Mouse (Mus musculus) neural tube, embryonic 11.5 days (tissue): ENCODE measurements at regions not wholly inside any gene's neighbourhood (a gene's known extent, or its start where the extent isn't known, plus 50 kb on each side); places are given as distances from the start of the nearest gene placed in this dataset.

Source experiments
- ATAC-seq: fragments of 200-750 bp; cut with Nextera tagmentation; 2 replicates; pipeline ENCODE4 v1.8.0; 2017; ENCODE audit warnings: moderate number of reproducible peaks, mild to moderate bottlenecking, moderate TSS enrichment, moderate library complexity; ENCODE audit not compliant: insufficient read depth, low FRiP score, low TSS enrichment
- DNase-seq: peaks from one replicate; pipeline ENCODE4 v3.0.0-alpha.2; 2015; ENCODE audit warnings: low spot score
- H3K27ac ChIP-seq: fragments of 300-500 bp; sonication (generic); 2 replicates; pipeline ENCODE4 v1.5.1; 2014; ENCODE audit warnings: low read depth, mild to moderate bottlenecking, low read length
- H3K27me3 ChIP-seq: fragments of 300-500 bp; sonication (generic); 2 replicates; pipeline ENCODE4 v1.6.1; 2014; ENCODE audit warnings: mild to moderate bottlenecking, low read length, mixed read lengths; ENCODE audit not compliant: control insufficient read depth, insufficient read depth
- H3K36me3 ChIP-seq: fragments of 300-500 bp; sonication (generic); 2 replicates; pipeline ENCODE4 v1.6.1; 2014; ENCODE audit warnings: mild to moderate bottlenecking, low read length, moderate library complexity, mixed read lengths; ENCODE audit not compliant: control insufficient read depth, insufficient read depth
- H3K4me1 ChIP-seq: fragments of 300-500 bp; sonication (generic); 2 replicates; pipeline ENCODE4 v1.6.1; 2014; ENCODE audit warnings: low read length, mixed read lengths; ENCODE audit not compliant: control insufficient read depth, insufficient read depth
- H3K4me2 ChIP-seq: fragments of 300-500 bp; sonication (generic); 2 replicates; pipeline ENCODE4 v1.6.1; 2014; ENCODE audit warnings: low read depth, mild to moderate bottlenecking, moderate library complexity
- H3K4me3 ChIP-seq: fragments of 300-500 bp; sonication (generic); 2 replicates; pipeline ENCODE4 v1.5.1; 2014; ENCODE audit warnings: low read depth, low read length
- H3K9ac ChIP-seq: fragments of 300-500 bp; sonication (generic); 2 replicates; pipeline ENCODE4 v1.6.1; 2014; ENCODE audit warnings: mild to moderate bottlenecking, low read length
- H3K9me3 ChIP-seq: fragments of 300-500 bp; sonication (generic); 2 replicates; pipeline ENCODE4 v1.6.1; 2016; ENCODE audit warnings: low read length; ENCODE audit not compliant: control insufficient read depth
- WGBS: fragments of 180-500 bp; shearing (Covaris S2); extraction: QIAGEN DNeasy Blood & Tissue Kit; methylation state at CpG from one replicate; pipeline ENCODE4 v1.1.7; 2014; 5-methylcytosine and 5-hydroxymethylcytosine counted together

DNA sequence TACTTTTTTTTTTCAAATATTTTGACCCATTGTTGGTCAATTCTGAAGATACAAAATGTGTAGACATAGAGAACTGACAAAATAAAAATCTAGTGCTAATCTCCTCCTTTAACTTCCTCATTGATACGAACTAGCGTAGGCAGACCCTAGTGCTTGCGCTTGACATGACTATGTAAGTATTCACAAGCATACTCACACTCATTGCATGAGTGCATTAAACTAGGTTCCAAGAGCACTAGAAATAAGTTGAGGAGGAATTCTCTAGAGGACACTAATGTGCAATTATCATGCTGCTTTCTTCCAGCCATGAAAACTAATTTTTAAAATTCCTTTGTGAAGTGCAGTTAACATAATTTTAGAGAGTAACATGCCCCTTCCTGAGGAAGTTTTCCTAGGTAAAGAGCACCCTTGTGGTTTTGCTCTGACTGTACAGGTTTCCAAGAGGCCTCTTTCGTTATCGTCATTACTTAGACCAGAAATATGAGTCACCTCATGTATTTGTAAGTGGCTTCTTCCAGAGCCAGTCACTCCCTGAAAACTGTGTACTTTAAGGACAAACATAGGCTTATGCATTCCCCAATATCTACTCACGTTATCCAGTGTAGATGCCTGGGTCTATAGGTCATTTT, 241.2 kb downstream of the Gm21750 start:
- Histone ChIP-seq H3K4me3 (no peak overlapping the region), H3K27me3 (no peaks in the 10 kb centered on the region), H3K27ac (no peak overlapping the region), H3K4me2 (no peak overlapping the region), H3K36me3 (no peaks in the 10 kb centered on the region), H3K9me3 (no peaks in the 10 kb centered on the region), H3K9ac (no peak overlapping the region), H3K4me1 (no peaks in the 10 kb centered on the region)
- DNase-seq (no peak), ATAC-seq (no peak)
- WGBS, result 91% methylated on average over 6 of the region's 6 CpGs

DNA sequence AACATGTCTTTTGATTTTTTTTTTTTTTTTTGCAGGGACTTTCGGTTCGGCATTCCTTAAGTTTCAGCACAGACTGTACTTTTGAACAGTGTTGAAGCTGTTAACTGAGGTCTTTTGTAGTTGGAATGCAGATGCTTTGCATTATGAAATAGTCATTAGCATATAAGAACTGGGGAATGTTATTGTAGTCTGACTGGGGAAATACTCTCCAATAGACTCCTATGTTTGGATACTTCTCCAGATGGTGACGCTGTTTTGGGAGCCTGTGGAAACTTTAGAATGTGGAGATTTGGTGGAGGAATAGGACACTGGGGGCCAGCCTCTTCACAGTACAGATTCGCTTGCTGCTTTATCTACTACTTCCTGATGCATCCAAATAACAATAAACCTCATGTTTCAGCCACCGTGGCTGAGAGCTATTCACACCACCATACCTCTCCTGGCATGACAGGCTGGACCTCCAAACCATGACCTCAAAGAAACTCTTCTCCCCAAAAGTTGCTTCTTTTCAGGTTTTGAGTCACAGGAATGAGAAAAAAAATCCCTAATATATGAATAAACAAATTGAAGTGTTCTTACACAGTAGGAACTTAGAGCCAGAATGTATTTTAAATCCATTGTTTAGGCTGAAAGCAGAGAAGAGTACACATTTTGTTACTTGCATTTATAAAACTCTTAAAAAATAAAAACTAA, 252.9 kb downstream of the Gm21750 start:
- 83% methylated on average over 5 of the region's 5 CpGs for WGBS
- Histone ChIP-seq H3K4me1 (no peaks in the 10 kb centered on the region), H3K27me3 (no peaks in the 10 kb centered on the region), H3K9ac (no peak overlapping the region), H3K27ac (no peak overlapping the region), H3K4me2 (no peak overlapping the region), H3K4me3 (no peak overlapping the region), H3K9me3 (no peaks in the 10 kb centered on the region), H3K36me3 (no peaks in the 10 kb centered on the region)
- no peak for ATAC-seq
- no peak for DNase-seq

DNA sequence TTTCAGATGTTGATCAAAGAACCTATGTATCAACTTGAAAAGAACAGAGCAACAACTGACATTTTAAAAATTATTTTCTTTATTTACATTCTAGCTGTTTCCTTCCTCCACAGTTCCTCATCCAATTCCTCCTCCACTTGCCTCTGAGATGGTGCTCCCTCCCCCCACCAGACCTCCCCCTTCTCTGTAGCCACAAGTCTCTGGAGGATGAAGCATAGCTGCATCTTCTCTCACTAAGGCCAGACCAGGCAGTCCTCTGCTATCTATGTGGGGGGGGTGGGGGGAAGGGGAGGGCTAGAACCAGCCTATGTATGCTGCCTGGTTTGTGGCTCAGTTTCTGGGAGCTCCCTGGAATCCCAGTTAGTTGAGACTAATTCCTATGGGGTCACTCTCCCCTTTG, 255.0 kb downstream of the Gm21750 start:
- Histone ChIP-seq H3K9ac (no peak overlapping the region), H3K27me3 (no peaks in the 10 kb centered on the region), H3K4me2 (no peak overlapping the region), H3K27ac (no peak overlapping the region), H3K36me3 (no peaks in the 10 kb centered on the region), H3K4me1 (no peaks in the 10 kb centered on the region), H3K9me3 (no peaks in the 10 kb centered on the region), H3K4me3 (no peak overlapping the region)
- DNase-seq (no peak), ATAC-seq (no peak)

DNA sequence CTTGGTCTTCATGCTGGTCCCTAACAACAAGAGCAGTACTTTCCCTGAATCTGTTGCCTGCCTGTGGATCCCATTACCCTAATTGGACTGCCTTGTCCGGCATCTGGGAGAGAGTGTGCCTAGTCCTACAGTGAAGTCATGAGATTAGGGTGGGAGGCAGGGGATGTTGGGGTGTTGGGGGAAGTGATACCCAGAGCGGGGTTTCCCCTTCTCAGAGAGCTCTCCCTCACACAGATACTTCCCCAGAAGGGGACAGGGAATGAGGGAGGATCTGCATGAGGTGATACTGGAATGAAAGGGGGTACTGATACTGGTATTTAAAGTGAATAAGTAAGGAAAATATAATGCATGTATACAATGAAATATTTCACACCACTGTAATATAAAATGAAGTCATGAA, 270.1 kb downstream of the Gm21750 start:
- Histone ChIP-seq H3K4me3 (no peak overlapping the region), H3K36me3 (no peaks in the 10 kb centered on the region), H3K27ac (no peak overlapping the region), H3K4me2 (no peak overlapping the region), H3K27me3 (no peaks in the 10 kb centered on the region), H3K4me1 (no peaks in the 10 kb centered on the region), H3K9ac (no peak overlapping the region), H3K9me3 (no peaks in the 10 kb centered on the region)
- DNase-seq (no peak), ATAC-seq (no peak)
- 65% methylated on average over 2 of the region's 2 CpGs for WGBS

DNA sequence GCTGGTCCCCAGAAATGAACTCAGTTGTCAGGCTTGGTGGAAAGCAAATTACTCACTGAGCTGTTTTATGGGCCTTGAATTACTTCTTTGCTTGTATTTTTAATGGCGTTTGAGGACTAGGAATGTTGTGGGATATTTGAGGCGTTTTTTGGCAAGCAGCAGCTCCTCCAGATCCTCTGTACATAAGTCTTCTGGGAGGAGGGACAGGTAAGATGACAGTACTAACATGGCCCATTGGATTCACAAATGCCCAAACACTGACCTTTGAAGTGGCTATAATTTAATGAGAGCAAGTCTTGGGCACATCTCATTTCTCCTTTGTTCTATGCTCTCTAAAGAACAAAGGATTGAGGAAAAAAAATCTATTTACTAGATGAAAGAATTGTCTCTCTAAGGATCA, 286.3 kb downstream of the Gm21750 start:
- H3K4me1 ChIP-seq, result no peaks in the 10 kb centered on the region
- H3K4me3 ChIP-seq, result no peak overlapping the region

DNA sequence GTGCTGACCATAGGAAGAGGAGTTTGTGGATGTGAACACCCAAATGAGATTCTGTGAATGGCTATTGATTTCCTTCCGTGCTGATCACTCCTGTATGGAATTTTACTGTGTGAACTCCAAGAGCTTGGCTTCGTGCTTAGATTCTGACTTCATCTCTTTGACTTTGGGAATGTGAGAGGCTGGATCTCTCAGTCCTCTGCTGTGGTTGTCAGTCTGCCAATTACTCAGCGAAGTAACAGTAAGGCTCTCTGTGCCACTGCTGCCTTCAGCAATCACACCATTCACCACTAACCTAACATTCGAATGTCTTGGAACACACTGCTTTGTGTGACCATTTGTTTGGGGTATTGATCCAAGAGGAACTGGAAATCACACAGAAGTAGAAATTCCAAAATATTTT, 291.5 kb downstream of the Gm21750 start:
- no peak for DNase-seq
- H3K9ac ChIP-seq, result no peak overlapping the region
- H3K9me3 ChIP-seq, result no peaks in the 10 kb centered on the region
- H3K36me3 ChIP-seq, result no peaks in the 10 kb centered on the region
- ATAC-seq, result no peak
- H3K4me2 ChIP-seq, result no peak overlapping the region
- no peaks in the 10 kb centered on the region for H3K27me3 ChIP-seq
- no peak overlapping the region for H3K27ac ChIP-seq
- H3K4me3 ChIP-seq, result no peak overlapping the region
- WGBS, result 90% methylated on average over 4 of the region's 4 CpGs
- H3K4me1 ChIP-seq, result no peaks in the 10 kb centered on the region

More for the DNA sequence above, 286.3 kb downstream of the Gm21750 start:
- Histone ChIP-seq H3K4me2 (no peak overlapping the region), H3K9me3 (no peaks in the 10 kb centered on the region), H3K27ac (no peak overlapping the region), H3K36me3 (no peaks in the 10 kb centered on the region), H3K27me3 (no peaks in the 10 kb centered on the region), H3K9ac (no peak overlapping the region)
- WGBS, result 51% methylated on average over 2 of the region's 2 CpGs
- DNase-seq (no peak), ATAC-seq (no peak)

DNA sequence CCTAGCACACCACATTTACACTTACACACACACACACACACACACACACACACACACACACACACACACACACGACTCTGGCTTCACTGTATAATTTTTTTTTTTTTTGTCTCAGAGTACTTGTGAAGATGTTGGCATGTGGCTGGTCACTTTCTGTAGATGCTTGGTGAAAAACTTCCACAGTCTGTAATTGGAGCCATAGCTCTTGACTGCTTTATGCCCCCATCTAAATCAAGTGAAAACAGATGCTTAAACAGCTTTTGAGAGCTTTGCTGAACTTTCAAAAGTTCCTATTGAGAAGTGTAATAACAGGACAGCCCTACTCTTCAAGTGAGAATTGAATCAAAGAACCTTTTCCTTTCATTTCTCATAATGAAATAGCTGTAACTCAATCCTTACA, 317.7 kb downstream of the Gm21750 start:
- no peak overlapping the region for H3K4me3 ChIP-seq
- H3K9ac ChIP-seq, result no peak overlapping the region
- no peak overlapping the region for H3K27ac ChIP-seq
- WGBS, result 44% methylated on average over 1 of the region's 1 CpGs
- no peak overlapping the region for H3K4me2 ChIP-seq
- no peak for ATAC-seq
- no peaks in the 10 kb centered on the region for H3K27me3 ChIP-seq
- H3K4me1 ChIP-seq, result no peaks in the 10 kb centered on the region
- no peak for DNase-seq
- H3K36me3 ChIP-seq, result no peaks in the 10 kb centered on the region
- H3K9me3 ChIP-seq, result no peaks in the 10 kb centered on the region

DNA sequence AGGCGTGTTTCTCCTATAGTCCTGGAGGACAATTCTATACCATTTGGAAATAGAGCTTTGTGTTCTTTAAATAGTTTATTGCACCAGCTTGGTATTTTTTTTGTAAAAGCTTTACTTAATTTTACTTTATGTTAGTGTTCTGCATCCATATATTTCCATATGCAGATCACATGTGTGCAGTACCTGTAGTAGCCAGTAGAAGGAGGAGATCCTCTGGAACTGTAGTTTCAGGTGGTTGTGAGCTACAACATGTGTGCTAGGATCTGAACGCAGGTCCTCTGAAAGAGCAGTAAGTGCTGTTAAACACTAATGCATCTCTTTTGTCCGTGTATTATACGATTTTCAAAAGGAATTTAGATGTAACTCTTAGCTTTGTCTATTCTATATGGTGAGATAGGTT, 335.2 kb downstream of the Gm21750 start:
- Histone ChIP-seq H3K36me3 (no peaks in the 10 kb centered on the region), H3K4me1 (no peaks in the 10 kb centered on the region), H3K9me3 (no peaks in the 10 kb centered on the region), H3K27ac (no peak overlapping the region), H3K4me3 (no peak overlapping the region), H3K4me2 (no peak overlapping the region), H3K9ac (no peak overlapping the region), H3K27me3 (no peaks in the 10 kb centered on the region)
- 92% methylated on average over 4 of the region's 4 CpGs for WGBS
- ATAC-seq (no peak), DNase-seq (no peak)

DNA sequence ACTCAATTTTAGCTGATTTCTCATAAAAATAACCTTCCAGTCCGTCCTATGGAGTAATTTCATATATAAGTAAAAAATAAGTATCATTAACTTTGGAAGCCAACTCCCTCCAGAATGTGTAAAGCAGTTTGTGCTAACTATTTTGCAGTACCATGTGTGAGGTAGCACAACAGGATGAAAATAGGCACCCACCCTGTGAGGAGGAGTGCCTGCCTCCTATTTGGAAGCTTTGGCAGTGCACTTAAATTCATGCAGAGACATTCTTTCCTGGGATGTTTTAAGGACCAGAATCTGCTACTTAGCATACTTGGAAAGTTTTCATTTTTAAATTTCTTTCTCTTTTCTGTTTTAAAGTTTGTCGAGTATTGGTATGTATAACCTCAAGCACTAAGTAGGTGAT, 336.8 kb downstream of the Gm21750 start:
- ATAC-seq, result no peak

More for the DNA sequence above, 336.8 kb downstream of the Gm21750 start:
- no peaks in the 10 kb centered on the region for H3K9me3 ChIP-seq
- H3K27me3 ChIP-seq, result no peaks in the 10 kb centered on the region
- WGBS, result 94% methylated on average over 2 of the region's 2 CpGs
- H3K9ac ChIP-seq, result no peak overlapping the region
- H3K36me3 ChIP-seq, result no peaks in the 10 kb centered on the region
- no peak overlapping the region for H3K4me3 ChIP-seq
- H3K4me2 ChIP-seq, result no peak overlapping the region
- no peaks in the 10 kb centered on the region for H3K4me1 ChIP-seq
- DNase-seq, result no peak
- no peak overlapping the region for H3K27ac ChIP-seq
